Mouse (Mus musculus): ENCODE measurements at regions not wholly inside any gene's neighbourhood (a gene's known extent, or its start where the extent isn't known, plus 50 kb on each side); places are given as distances from the start of the nearest gene placed in this dataset.

- no peak for TF ChIP-seq GABPA (IDR thresholded peaks at IDR 0.05; ENCODE audit: low read depth, low read length)
- TF ChIP-seq EP300 (IDR thresholded peaks at IDR 0.05; ENCODE audit: low read depth in 1 of 2, low read length in 2 of 2), result peak; percentile 49 to 57
- no peak for TF ChIP-seq NRF1 (IDR thresholded peaks at IDR 0.05; ENCODE audit: insufficient read depth, low read depth, low read length, poor library complexity, severe bottlenecking)
- TF ChIP-seq BHLHE40 (IDR thresholded peaks at IDR 0.05; ENCODE audit: borderline replicate concordance, low read depth, low read length), result peak; percentile 92
- no peak for TF ChIP-seq CHD2 (IDR thresholded peaks at IDR 0.05; ENCODE audit: low read length)
- TF ChIP-seq POLR2A (IDR thresholded peaks at IDR 0.05; ENCODE audit: control insufficient read depth in 1 of 2, insufficient read depth in 1 of 2, low read depth in 1 of 2, low read length in 2 of 2, poor library complexity in 1 of 2), result peak; percentile 35 to 78; a peak in 2 of 4 replicates
- TF ChIP-seq ELF1 (IDR thresholded peaks at IDR 0.05; ENCODE audit: low read depth, low read length), result 0 out of 2 replicates have a peak, but pooled peaks have one; percentile 32
- peak; percentile 98 for TF ChIP-seq MAX (IDR thresholded peaks at IDR 0.05; ENCODE audit: low read length)
- peak; percentile 71 for TF ChIP-seq ETS1 (IDR thresholded peaks at IDR 0.05; ENCODE audit: low read depth, low read length)
- peak; percentile 98 for TF ChIP-seq USF1 (IDR thresholded peaks at IDR 0.05; ENCODE audit: low read depth, low read length)
- TF ChIP-seq GATA1 (IDR thresholded peaks at IDR 0.05; ENCODE audit: low read depth, low read length), result no peak
- peak; percentile 92 for TF ChIP-seq USF2 (IDR thresholded peaks at IDR 0.05; ENCODE audit: borderline replicate concordance in 1 of 2, insufficient read depth in 1 of 2, low read depth in 1 of 2, low read length in 2 of 2)
- TF ChIP-seq TBP (IDR thresholded peaks at IDR 0.05; ENCODE audit: low read depth, low read length), result peak; percentile 90
- no peak for TF ChIP-seq KAT2A (conservative IDR thresholded peaks at IDR 0.05; ENCODE audit: low read depth, low read length)
- TF ChIP-seq MYC (IDR thresholded peaks at IDR 0.05; ENCODE audit: low read depth, low read length), result peak; percentile 96
- TF ChIP-seq SIN3A (IDR thresholded peaks at IDR 0.05; ENCODE audit: low read length), result peak; percentile 62; the same call in 1 of the 2 replicates
- no peak for TF ChIP-seq SMC3 (IDR thresholded peaks at IDR 0.05; ENCODE audit: low read depth, low read length)
- TF ChIP-seq HCFC1 (IDR thresholded peaks at IDR 0.05; ENCODE audit: low read depth, low read length), result 0 out of 2 replicates have a peak, but pooled peaks have one; percentile 43
- peak; percentile 40; the same call in 1 of the 2 replicates for TF ChIP-seq POLR2AphosphoS5 (IDR thresholded peaks at IDR 0.05; ENCODE audit: borderline replicate concordance, low read depth, low read length)
- TF ChIP-seq MXI1 (IDR thresholded peaks at IDR 0.05; ENCODE audit: low read depth, low read length), result peak; percentile 95
- 0 out of 2 replicates have a peak, but pooled peaks have one; percentile 40 for TF ChIP-seq TCF12 (IDR thresholded peaks at IDR 0.05; ENCODE audit: low read depth, low read length)
- TF ChIP-seq MAZ (IDR thresholded peaks at IDR 0.05; ENCODE audit: low read depth, low read length), result no peak; the same call in 1 of the 2 replicates
- no peak for TF ChIP-seq TAL1 (IDR thresholded peaks at IDR 0.05; ENCODE audit: low read length)
- TF ChIP-seq NELFE (IDR thresholded peaks at IDR 0.05; ENCODE audit: low read depth, low read length), result peak; percentile 55; the same call in 1 of the 2 replicates
- TF ChIP-seq MYB (IDR thresholded peaks at IDR 0.05; ENCODE audit: low read depth, low read length), result no peak
- no peak for TF ChIP-seq CHD1 (IDR thresholded peaks at IDR 0.05; ENCODE audit: low read depth, low read length)
- Histone ChIP-seq H3K79me2 (ENCODE audit: control insufficient read depth, insufficient read depth, low read length, poor library complexity) (no peaks in the 10 kb centered on the region), H3K36me3 (ENCODE audit: control insufficient read depth in 1 of 2, insufficient read depth in 2 of 2, low read length in 2 of 2) (peaks cover 0 to 17% of the 10 kb centered on the region in 2 experiments; a peak in 2 of 4 replicates), H3K9me3 (replicated peaks; ENCODE audit: insufficient read depth, low read length) (no peaks in the 10 kb centered on the region), H3K27ac (ENCODE audit: control insufficient read depth, low read depth, low read length) (peak overlapping the region; percentile 72), H3K27me3 (ENCODE audit: control insufficient read depth in 1 of 2, insufficient read depth in 2 of 2, low read length in 2 of 2) (no peaks in the 10 kb centered on the region), H3K4me3 (ENCODE audit: control insufficient read depth in 1 of 2, insufficient read depth in 1 of 2, low read depth in 2 of 2, low read length in 2 of 2) (peak overlapping the region; percentile 47 to 59), H3K4me1 (ENCODE audit: control insufficient read depth in 1 of 2, insufficient read depth in 2 of 2, low read length in 2 of 2) (peaks cover 5 to 17% of the 10 kb centered on the region in 2 experiments), H3K9ac (ENCODE audit: control insufficient read depth, low read depth, low read length, poor library complexity, severe bottlenecking) (peak overlapping the region; percentile 63)
- DNase-seq (ENCODE audit: low read depth, low spot score), result peak; percentile 96
These were observed 104.5 kb upstream of the Zfp217 start for GRCm38 (mm10) chr2:170252255-170253034.

Data from MEL (cell line).